Mouse (Mus musculus) 416B (cell line): Measurements from ENCODE around the gene Smlr1.

Source experiments
- DNase-seq: peaks from one replicate; pipeline ENCODE4 v3.0.0; 2011; ENCODE audit warnings: low read depth

Gene Smlr1

DNA sequence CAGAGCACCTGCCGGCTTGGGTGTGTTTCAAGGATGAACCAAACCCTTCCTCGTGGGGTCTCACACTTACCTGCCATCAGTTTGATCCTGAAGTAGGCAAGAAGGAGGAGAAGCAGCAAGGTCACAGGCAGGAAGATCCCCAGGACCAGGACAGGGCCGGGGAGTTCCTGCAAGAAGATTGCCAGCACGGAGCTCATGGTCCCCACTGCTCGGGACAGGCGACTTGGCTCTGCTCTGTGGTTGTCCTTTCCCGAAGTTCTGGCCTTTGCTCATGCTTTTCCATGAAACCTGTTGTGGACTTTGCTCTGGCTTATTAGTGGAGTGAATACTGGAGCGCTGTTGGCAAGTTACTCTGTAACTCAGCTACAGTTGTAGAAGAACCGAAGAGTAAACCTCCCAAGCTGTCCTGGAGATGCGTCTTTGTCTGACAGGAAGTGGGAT, at the start of gene Smlr1:
Gene Smlr1 (minus strand): TSS at position 377 of the 441 bp plus-strand sequence.
- no peak for DNase-seq

DNA sequence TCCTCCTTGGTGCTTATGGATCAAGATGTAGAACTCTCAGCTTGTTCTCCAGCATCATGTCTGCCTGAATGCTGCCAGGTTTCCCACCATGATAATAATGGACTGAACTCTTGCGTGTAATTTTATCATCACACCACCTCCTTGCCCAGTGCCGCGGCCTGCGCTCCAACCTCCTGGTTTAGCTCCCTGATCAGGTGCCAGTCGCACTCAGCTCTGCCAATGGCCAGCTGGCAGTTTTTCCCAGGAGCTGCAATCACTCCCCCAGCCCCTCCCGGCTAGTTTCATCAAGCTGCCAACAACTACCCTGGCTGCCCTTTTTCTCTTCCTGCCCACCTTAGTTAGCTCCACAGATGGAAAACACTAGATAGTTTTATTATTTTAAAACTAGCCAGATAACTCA, 48.8 kb upstream of the Smlr1 start:
- no peak for DNase-seq

DNA sequence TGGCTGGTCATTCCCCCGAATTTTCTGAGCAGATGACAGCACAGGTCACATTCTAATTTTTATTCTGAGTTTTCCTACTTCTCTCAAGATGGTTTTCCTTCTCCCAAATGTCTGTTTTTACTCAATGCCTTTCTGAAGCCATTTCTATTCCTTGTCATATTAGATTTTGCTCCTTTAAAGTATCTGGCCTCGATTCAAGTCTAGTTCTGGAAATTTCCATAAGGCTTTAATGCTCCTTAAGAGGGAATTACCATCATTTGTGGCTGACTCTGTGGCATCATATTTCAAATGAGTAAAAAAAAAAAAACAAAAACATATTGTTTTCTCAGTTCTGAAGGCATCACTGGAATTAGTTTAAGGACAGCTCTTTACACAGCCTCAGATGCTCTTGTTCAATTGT, 44.0 kb upstream of the Smlr1 start:
- no peak for DNase-seq

DNA sequence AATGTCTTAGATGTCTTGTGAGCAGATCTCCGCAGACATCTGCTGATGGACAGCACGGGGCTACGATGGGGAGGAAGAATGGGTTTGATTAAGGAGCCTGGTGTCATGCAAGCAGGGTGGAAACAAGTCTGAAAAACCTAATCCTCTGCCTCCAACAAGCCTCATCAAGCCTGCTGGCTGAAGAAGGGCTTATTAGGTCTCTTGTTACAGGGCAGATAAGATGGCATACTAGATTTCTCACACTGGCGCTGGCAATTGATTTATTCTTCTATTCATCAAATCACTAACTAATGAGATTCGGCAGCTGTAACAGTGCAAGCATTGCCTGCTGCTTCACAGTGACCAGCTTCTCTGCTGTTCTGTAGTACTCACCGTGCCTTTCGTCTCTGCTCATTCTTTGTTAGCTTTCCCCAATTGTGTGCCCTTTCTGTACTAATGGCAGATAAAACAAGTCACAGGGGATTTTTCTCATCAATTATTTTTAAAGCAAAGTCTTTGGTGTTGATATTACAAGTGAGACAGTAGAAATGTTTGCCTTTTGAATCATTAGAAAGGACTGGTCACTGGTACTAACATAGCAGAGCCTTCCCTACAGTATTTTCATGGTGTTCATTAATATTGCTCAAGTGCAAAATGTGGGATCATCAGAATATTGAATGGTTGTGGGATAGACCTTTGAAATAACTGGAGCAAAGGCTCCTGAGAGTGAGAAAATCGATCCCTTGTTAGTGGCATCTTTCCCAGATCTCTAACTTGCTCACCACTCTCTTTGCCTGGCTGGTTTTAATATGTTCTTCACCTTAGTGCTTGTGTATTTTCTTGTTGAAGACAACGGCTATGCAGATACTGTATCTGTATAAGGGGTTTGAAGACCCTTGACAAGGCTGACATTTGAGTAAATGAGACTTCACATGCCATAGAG, 35.5 kb upstream of the Smlr1 start:
- no peak for DNase-seq

DNA sequence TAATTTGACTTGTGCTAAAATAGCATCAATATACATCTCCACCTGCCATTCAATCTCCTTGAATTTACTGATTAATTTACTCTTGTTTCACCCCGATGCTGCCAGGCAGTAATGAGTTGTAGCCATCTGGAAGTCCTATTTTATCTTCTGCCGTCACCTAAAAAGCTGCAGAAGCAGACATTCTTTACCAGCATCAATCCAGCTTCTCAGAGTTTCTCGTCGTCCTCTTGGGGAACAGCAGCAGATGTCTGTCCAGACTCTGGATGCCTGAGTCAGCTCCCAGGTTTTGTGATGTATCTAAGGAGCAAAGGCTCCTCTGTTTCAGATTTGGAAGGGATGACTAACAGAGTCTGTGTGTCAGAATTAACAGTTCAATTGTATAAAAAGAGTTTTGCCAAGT, 16.9 kb upstream of the Smlr1 start:
- DNase-seq: no peak

DNA sequence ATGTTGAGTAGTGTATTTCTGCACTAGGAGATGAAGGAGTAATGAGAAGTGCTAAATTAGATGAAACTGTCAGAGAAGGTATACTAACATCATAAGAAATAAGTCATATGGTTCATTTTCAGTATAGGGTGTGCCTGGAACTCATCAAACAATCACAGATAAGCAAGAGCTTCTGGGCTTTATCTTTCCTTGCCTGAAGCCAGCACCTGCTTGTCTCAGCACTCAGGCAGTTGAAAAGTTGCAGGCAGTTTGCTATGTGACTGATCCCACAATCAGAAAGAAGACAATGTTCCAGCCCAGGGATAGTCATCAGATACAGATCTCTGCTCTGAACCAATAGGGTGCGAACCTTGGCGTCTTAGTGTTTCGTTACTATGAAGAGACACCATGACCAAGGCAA, 5.0 kb upstream of the Smlr1 start:
- no peak for DNase-seq

DNA sequence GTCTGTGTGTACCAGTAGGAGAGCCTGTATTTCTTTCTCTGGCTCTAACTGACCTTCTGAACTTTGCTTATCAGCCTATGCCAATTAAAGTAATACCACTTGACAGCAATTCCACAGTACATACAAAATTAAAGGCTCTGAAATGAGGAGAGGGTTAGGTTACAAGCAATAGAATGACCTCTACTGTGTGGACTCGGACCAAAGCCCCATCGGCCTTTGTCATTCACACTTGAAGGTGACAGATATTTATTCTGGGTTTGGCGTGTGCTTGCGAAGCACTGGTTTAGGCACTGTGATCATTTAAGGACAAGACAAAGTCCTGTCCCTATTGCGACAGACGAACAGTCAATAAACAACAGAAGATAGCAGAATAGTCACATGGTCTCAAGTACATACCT, 3.7 kb upstream of the Smlr1 start:
- no peak for DNase-seq

DNA sequence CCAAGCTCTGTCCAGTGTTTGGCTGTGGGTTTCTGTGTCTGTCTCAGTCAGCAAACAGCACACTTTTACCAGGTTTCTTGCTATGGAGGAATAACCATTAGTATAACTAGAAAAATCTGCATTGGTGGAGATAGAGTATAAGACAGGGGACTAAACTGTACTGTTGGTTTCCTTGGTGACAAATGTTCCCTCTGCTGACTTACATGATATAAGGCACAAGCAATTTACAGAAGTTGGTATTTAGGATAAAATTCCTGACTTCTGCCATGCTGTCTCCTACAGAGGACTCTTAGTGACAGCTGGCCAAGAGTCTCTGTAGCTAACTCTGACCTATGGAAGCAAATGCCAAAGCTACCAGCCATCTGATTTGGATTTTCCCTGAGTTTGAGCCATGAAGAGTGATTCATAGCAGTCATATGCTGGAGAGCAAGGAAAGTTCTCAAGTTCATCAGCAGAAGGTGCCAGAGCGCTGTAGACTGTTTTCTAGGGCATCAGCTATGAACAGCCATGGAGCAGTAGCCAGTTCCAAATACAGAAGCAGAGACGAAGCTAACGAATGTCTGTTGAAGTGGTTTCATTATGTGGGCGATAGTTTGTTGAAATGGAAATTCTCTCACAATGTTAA, 3.2 kb upstream of the Smlr1 start:
- no peak for DNase-seq

DNA sequence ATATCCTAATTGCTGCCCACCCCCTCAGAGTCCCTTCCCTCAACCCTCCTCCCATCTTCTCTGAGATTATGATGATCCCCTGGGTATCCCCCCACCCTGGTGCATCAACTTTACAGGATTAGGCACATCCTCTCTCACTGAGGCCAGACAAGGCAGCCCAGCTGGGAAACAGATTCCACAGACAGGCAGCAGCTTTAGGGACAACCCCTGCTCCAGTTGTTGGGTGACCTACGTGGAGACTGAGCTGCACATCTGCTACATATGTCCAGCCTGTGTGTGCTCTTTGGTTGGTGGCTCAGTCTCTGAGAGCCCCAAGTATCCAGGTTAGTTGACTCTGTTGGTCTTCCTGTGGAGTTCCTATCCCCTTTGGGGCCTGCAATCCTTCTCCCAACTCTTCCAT, 2.7 kb upstream of the Smlr1 start:
- DNase-seq: no peak

DNA sequence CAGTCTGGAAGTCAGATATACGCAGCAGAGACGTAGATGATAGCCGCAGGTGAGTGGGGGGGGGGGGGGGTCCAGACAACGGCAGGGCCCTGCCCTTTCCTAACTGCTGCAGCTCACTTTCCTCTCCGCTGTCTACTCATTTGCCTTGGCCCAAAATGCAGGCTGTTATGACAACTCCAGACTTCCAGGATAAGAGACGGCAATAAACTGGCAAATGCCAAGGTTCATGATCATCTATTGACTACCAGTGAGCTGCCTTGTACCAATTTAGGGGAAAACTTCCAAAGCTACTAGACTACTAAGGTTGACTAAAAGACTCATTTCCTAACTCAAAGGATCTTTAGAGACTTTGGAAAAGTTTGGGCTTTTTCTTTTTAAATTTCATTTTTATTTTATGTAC, 554 bp upstream of the Smlr1 start:
- DNase-seq: no peak

DNA sequence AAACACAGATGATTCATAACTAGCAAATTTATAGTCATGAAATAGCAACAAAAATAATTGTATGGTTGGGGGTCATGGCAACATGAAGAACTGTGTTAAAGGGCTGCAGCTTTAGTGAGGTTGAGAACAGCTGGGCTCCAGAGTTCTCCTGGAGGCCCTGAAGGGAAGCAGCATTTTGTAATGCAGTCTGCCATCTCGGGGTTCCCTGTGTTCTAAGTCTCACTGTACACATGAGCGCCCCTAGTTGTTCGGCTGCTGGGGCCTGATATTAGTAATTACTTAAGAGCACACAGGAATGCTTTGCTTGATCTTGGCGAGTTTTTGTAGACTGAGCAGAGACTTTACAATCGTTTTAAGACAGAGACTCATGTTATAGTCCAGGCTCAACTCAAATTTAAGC, 1.6 kb downstream of the Smlr1 start:
- DNase-seq: no peak

DNA sequence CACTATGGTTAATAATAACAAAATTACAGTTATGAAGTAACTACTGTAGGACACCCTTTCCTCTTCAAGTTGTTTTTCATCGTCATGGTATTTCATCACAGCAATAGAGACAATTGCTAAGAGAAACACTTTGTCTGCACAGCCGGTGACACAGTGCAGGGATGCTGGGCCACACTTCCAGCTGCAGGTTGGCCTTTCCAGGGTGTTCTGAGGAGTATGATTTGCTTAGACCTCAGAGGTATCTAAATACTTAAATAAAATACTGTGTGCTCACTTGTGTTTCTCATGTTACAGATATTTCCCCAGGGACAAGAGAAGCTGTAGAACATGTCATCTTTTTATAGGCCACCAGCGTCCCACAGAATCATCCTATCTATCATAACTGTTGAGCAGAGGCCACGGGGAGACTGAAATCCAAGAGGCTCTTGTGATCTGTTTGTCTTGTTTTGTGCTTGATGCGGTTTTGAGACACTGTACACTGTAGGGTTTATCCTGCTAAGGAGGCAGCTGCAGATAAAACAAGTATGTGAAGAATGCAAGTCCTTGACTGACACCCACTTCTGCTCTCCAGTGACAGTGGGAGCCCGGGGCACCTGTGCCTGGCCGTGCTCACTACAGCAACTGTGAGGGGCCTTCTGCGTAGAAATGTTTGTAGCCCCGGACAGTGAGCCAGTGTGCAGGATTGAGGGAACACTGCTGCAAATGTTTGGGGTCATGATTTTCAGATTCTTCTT, 2.4 kb downstream of the Smlr1 start:
- no peak for DNase-seq

DNA sequence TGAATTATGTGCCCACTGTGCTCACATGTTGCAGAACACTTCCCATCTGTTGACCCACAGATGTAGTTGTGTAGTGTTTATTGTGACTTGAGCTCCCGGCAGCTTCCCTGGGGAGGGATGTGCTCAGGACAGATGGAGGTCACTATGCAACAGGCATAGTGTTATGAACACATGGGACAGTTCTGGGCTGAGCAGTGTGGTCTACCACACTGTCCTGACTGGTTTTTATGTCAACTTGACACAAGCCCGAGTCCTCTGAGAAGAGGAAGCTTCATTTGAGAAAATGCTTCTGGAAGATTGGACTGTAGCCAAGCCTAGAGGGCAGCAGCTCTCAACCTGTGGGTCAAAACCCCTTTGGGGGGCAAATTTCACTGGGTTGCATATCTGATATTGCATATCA, 3.0 kb downstream of the Smlr1 start:
- DNase-seq: peak; percentile 46

DNA sequence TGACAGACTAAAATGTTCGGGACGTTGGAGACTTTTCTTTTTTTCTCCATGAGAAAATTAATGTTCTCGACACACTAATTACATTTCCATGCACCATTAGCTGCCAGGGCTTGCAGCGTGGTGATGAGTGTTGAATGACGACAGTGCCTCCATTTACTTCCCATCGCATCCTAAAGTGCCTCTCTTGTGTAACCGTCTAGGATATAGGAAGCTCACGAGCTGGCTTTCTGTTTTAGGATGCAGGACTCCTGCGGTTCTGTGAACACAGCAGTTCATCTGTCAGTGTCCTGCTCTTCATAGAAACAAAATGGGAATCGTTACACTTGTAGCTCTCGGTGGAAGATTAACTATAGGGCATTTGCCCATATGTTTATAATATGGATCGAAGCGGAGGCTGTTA, 4.7 kb downstream of the Smlr1 start:
- no peak for DNase-seq

DNA sequence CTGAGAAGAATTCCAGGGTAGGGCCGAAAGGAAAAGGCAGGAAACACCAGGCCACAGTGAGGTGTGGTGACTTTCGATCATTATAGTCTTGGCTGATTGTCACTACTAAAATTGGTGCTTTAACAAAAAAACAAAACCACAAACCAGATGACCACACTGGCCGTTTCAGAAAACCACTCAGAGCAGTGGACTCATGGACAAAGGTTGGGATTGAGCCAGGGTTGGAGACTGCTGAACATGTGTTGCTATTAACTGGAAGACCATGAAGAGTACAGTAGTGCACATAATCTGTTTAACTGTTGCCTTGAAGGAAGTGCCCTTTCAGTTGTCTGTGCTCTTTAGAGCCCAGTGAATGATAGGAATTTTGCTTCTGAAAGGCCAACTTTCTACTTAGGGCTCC, 8.9 kb downstream of the Smlr1 start:
- DNase-seq: peak; percentile 17

DNA sequence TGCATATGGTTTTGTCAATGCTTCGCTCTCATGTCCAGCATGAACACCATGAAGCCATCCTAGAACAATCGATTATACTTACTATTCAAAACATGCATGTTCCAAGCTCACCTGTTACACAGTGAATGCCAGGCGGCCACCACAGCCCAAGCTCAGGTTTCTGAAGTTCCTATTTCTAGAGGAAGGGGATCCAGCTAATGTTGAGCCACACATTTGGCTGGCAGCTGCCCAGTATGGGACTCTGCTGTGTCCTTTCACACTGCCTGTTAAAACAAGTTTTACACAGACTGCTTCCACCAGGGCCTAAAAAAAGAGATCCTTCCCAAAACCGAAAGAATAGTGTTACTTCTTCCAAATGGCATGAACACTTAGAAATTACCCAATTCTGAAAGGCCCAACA, 9.4 kb downstream of the Smlr1 start:
- DNase-seq: no peak

DNA sequence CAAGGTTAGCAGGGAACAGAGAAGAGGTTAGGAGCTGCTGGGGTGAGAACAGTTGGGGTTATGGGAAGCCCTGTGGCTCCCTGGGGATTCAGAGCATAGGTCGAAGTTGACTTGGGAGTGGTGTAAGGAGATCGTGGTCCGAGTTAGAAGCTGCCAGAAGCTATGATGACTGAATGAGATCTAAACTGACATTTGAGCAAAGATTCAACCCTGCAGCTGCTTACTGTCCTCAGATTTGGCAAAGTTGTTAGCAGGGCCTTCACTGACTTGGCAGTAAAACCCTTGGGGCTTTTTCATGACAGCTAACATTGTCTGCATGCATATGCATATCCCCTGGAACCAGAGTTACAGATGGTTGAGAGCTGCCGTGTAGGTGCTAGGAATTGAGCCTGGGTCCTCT, 9.9 kb downstream of the Smlr1 start:
- DNase-seq: no peak

DNA sequence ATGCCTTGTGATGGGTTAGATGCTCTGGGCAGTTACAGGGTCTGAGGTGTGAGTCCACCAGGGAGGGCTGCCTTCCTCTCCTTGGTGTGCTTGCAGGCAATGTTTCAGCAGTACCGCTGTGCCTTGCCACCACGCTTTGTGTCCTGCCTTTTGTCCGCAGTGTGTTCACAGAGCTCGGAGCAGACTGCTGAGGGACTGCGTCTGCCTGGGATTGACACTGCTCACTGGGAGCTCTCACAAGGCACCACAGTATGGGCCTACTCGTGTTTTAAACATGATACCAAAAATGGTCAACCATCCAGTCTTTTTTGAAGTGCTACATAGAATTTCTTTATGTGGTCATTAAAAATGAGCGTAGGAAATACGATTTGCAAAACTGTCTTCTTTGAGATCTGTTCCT, 12.3 kb downstream of the Smlr1 start:
- no peak for DNase-seq

DNA sequence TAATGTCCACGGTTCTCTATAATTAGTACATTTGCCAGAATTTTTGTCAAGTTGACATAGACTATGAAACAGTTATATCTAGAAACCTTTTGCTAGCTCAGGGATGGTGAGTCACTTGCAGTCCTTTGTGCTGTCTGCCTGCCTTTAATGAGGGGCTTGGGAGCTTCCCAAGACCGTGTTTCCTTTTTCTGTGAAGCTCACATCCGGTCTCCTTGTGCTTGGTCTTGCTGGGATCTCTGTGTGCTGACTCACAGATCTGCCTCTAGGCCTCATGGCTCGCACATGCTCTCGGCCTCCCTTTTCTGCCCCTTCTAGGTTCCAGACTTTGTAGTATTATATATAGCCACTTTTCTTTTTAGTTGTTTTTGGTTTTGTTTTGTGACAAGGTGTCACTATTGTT, 15.6 kb downstream of the Smlr1 start:
- no peak for DNase-seq

DNA sequence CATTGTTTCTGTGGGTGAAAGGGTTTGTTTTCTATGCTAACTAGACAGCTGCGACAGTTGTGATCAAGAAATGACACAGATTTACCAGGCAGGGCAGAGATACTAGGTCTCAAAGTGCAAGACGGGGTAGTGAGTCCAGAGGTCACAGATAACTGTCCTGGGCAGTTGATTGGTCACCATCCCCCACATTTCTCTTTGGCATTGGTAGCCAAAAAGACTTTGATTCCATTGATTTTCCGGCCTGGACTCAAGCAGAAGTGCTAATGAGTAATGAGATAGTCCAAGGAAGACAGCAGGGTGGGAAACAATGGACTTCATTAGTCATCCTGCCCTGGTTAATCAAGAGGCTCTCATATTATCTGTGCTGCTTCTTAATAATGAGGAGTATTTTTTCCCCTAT, 16.1 kb downstream of the Smlr1 start:
- no peak for DNase-seq

DNA sequence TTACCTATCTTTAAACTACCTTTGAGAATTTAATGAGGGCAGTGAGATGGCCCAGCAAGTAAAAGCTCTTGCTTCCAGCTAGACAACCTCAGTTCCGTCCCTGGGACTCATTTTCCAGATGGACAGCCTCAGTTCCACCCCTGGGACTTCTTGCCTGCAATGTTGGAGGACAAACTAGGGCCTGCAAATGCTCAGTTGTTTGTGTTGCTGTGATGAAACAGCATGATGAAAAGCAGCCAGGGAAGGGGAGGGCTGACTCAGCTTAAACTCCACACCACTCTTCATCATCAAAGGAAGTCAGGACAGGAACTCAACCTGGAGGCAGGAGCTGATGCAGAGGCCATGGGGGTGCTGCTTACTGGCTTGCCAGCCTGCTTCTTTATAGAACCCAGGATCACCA, 22.2 kb downstream of the Smlr1 start:
- DNase-seq: peak; percentile 16

DNA sequence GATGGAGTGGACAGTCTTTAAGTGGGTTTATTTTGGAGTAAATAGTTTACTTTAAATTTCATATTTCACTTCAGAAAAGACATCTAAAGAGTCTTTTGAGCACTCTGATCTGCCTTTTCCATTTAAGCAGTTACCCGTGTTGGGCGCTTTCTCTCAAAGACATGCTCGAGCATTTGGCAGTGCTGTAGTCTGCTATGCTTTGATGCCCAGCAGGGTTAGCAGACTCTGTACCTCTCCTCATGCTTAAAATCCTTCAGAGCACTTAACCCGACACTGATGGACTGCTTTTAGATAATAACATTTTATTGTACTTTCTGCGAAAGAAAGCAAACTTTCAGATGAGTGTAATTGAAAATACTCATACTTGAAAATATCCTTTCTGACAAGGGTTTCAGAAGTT, 32.8 kb downstream of the Smlr1 start:
- DNase-seq: no peak
